Mouse (Mus musculus) midbrain, embryonic 16.5 days (tissue): ENCODE results near the gene Abhd17b. TPM values are rescaled to one million over a fixed set of nuclear protein-coding genes. Genes with fewer than 3 reads are reported as not detected.

Experiments
- ATAC-seq: fragments of 200-750 bp; cut with Nextera tagmentation; 2 replicates; pipeline ENCODE4 v1.8.0; 2017; ENCODE audit warnings: moderate TSS enrichment
- H3K27ac ChIP-seq: fragments of 300-500 bp; sonication (generic); 2 replicates; pipeline ENCODE4 v1.5.1; 2014; ENCODE audit warnings: mild to moderate bottlenecking, low read length, mixed read lengths
- H3K27me3 ChIP-seq: fragments of 300-500 bp; sonication (generic); 2 replicates; pipeline ENCODE4 v1.6.1; 2014; ENCODE audit warnings: low read depth, low read length, mixed read lengths; ENCODE audit not compliant: control insufficient read depth, insufficient read depth
- H3K36me3 ChIP-seq: fragments of 300-500 bp; sonication (generic); 2 replicates; pipeline ENCODE4 v1.6.1; 2014; ENCODE audit warnings: mild to moderate bottlenecking, low read length, moderate library complexity, mixed read lengths; ENCODE audit not compliant: control insufficient read depth, insufficient read depth
- H3K4me1 ChIP-seq: fragments of 300-500 bp; sonication (generic); 2 replicates; pipeline ENCODE4 v1.6.1; 2014; ENCODE audit warnings: mild to moderate bottlenecking, low read length, mixed read lengths; ENCODE audit not compliant: control insufficient read depth, insufficient read depth
- H3K4me2 ChIP-seq: fragments of 300-500 bp; sonication (generic); 2 replicates; pipeline ENCODE4 v1.6.1; 2014; ENCODE audit warnings: mild to moderate bottlenecking, low read length, mixed read lengths
- H3K4me3 ChIP-seq: fragments of 300-500 bp; sonication (generic); 2 replicates; pipeline ENCODE4 v1.5.1; 2014; ENCODE audit warnings: low read depth, mild to moderate bottlenecking, low read length, moderate library complexity, mixed read lengths
- H3K9ac ChIP-seq: fragments of 300-500 bp; sonication (generic); 2 replicates; pipeline ENCODE4 v1.6.1; 2014; ENCODE audit warnings: low read depth, low read length, mixed read lengths
- H3K9me3 ChIP-seq: fragments of 300-500 bp; sonication (generic); replicated peaks from 2 replicates; pipeline ENCODE4 v1.6.1; 2014; ENCODE audit warnings: mild to moderate bottlenecking, low read length, mixed read lengths; ENCODE audit not compliant: control insufficient read depth, poor library complexity, severe bottlenecking
- whole genome bisulfite sequencing: fragments of 180-500 bp; shearing (Covaris S2); extraction: QIAGEN DNeasy Blood & Tissue Kit; methylation state at CpG from one replicate; pipeline ENCODE4 v1.1.7; 2014; 5-methylcytosine and 5-hydroxymethylcytosine counted together
- polyA plus RNA-seq: library from polyadenylated mRNA; unstranded; fragments of >200 nt; fragmentation: Nextera tagmentation; extraction: Ambion mirVana; gene quantifications from 2 replicates; pipeline ENCODE4 v1.2.1, GENCODE M21; 2015

Gene Abhd17b
- polyA plus RNA-seq, 1 experiment from 2014 or later, result 35.5 TPM

- H3K4me1 ChIP-seq, result no peaks in the 10 kb centered on the region
- no peak overlapping the region for H3K4me3 ChIP-seq
- 89% methylated on average over 1 of the region's 1 CpGs for WGBS
- H3K27ac ChIP-seq, result no peak overlapping the region
- no peak overlapping the region for H3K9ac ChIP-seq
- ATAC-seq, result no peak
- H3K4me2 ChIP-seq, result no peak overlapping the region
- H3K9me3 ChIP-seq, result no peaks in the 10 kb centered on the region
- H3K27me3 ChIP-seq, result no peaks in the 10 kb centered on the region
- no peaks in the 10 kb centered on the region for H3K36me3 ChIP-seq
Measured at GRCm38 (mm10) chr19:21643935-21644334, 9.1 kb upstream of the Abhd17b start.

- Histone ChIP-seq H3K36me3 (no peaks in the 10 kb centered on the region), H3K27ac (no peak overlapping the region), H3K4me3 (no peak overlapping the region), H3K9me3 (no peaks in the 10 kb centered on the region), H3K4me2 (no peak overlapping the region), H3K4me1 (no peaks in the 10 kb centered on the region), H3K27me3 (no peaks in the 10 kb centered on the region), H3K9ac (no peak overlapping the region)
- WGBS, result 75% methylated on average over 4 of the region's 4 CpGs
- ATAC-seq, result no peak
Measured at GRCm38 (mm10) chr19:21645301-21645700, 7.7 kb upstream of the Abhd17b start.

GRCm38 (mm10) chr19:21646142-21646541 lies 6.8 kb upstream of the Abhd17b start:
- H3K36me3 ChIP-seq, result no peaks in the 10 kb centered on the region
- no peaks in the 10 kb centered on the region for H3K9me3 ChIP-seq
- no peaks in the 10 kb centered on the region for H3K27me3 ChIP-seq
- H3K4me3 ChIP-seq, result no peak overlapping the region
- no peak overlapping the region for H3K4me2 ChIP-seq
- H3K9ac ChIP-seq, result no peak overlapping the region
- peaks cover 4% of the 10 kb centered on the region for H3K4me1 ChIP-seq
- no peak for ATAC-seq
- WGBS, result 94% methylated on average over 6 of the region's 6 CpGs
- no peak overlapping the region for H3K27ac ChIP-seq

- Histone ChIP-seq H3K9me3 (no peaks in the 10 kb centered on the region), H3K27ac (no peak overlapping the region; the same call in 1 of the 2 replicates), H3K4me3 (peak overlapping the region; percentile 93), H3K9ac (peak overlapping the region; percentile 68), H3K36me3 (no peaks in the 10 kb centered on the region), H3K27me3 (no peaks in the 10 kb centered on the region), H3K4me2 (peak overlapping the region; percentile 94), H3K4me1 (peaks cover 29% of the 10 kb centered on the region)
- 52% methylated on average over 6 of the region's 6 CpGs for WGBS
- ATAC-seq, result no peak
Measured at GRCm38 (mm10) chr19:21651664-21652063, 1.3 kb upstream of the Abhd17b start.

GRCm38 (mm10) chr19:21652285-21653171 lies 457 bp upstream of the Abhd17b start, which contains the start of gene 1110059E24Rik:
1110059E24Rik (minus strand) TSS chr19:21652976.
- Histone ChIP-seq H3K4me1 (peaks cover 30% of the 10 kb centered on the region), H3K36me3 (no peaks in the 10 kb centered on the region), H3K27me3 (no peaks in the 10 kb centered on the region), H3K4me2 (peak within 1 kb of the TSS; percentile 94), H3K9ac (peak within 1 kb of the TSS; percentile 91), H3K4me3 (peak within 1 kb of the TSS; percentile 93), H3K27ac (peak within 1 kb of the TSS; percentile 98), H3K9me3 (no peaks in the 10 kb centered on the region)
- 5% methylated on average over 52 of the region's 52 CpGs for WGBS
- ATAC-seq, result peak; percentile 99

- no peak for ATAC-seq
- WGBS, result 55% methylated on average over 7 of the region's 7 CpGs
- peak overlapping the region; percentile 74 for H3K4me2 ChIP-seq
- no peaks in the 10 kb centered on the region for H3K36me3 ChIP-seq
- H3K9me3 ChIP-seq, result no peaks in the 10 kb centered on the region
- H3K27me3 ChIP-seq, result no peaks in the 10 kb centered on the region
- peak overlapping the region; percentile 93 for H3K4me3 ChIP-seq
- H3K4me1 ChIP-seq, result peaks cover 30% of the 10 kb centered on the region
- H3K27ac ChIP-seq, result no peak overlapping the region; the same call in 1 of the 2 replicates
- peak overlapping the region; percentile 44 for H3K9ac ChIP-seq
Measured at GRCm38 (mm10) chr19:21654788-21655187, 1.8 kb downstream of the Abhd17b start.

GRCm38 (mm10) chr19:21660734-21661133 lies 7.7 kb downstream of the Abhd17b start:
- H3K9me3 ChIP-seq, result no peaks in the 10 kb centered on the region
- ATAC-seq, result no peak
- H3K4me1 ChIP-seq, result peaks cover 5% of the 10 kb centered on the region
- 72% methylated on average over 1 of the region's 1 CpGs for WGBS
- no peak overlapping the region for H3K4me2 ChIP-seq
- no peak overlapping the region for H3K9ac ChIP-seq
- H3K27ac ChIP-seq, result no peak overlapping the region
- H3K4me3 ChIP-seq, result no peak overlapping the region
- no peaks in the 10 kb centered on the region for H3K27me3 ChIP-seq
- no peaks in the 10 kb centered on the region for H3K36me3 ChIP-seq

GRCm38 (mm10) chr19:21663756-21664456 lies 10.9 kb downstream of the Abhd17b start:
- H3K9ac ChIP-seq, result no peak overlapping the region
- WGBS, result 90% methylated on average over 4 of the region's 4 CpGs
- ATAC-seq, result no peak

GRCm38 (mm10) chr19:21669650-21670049 lies 16.7 kb downstream of the Abhd17b start:
- Histone ChIP-seq H3K9me3 (0 out of 2 replicates have a peak, but pooled peaks cover 3% of the 10 kb centered on the region), H3K27ac (no peak overlapping the region), H3K4me3 (no peak overlapping the region), H3K4me1 (no peaks in the 10 kb centered on the region), H3K36me3 (no peaks in the 10 kb centered on the region), H3K9ac (no peak overlapping the region), H3K4me2 (no peak overlapping the region), H3K27me3 (no peaks in the 10 kb centered on the region)
- 82% methylated on average over 4 of the region's 4 CpGs for WGBS
- no peak for ATAC-seq

More at GRCm38 (mm10) chr19:21663756-21664456, 10.9 kb downstream of the Abhd17b start:
- H3K36me3 ChIP-seq, result no peaks in the 10 kb centered on the region
- no peak overlapping the region for H3K4me2 ChIP-seq
- H3K4me1 ChIP-seq, result no peaks in the 10 kb centered on the region
- H3K4me3 ChIP-seq, result no peak overlapping the region
- no peaks in the 10 kb centered on the region for H3K27me3 ChIP-seq
- H3K9me3 ChIP-seq, result no peaks in the 10 kb centered on the region
- H3K27ac ChIP-seq, result no peak overlapping the region
